Mouse (Mus musculus) erythroblast, embryonic 14.5 days (primary cell): ENCODE measurements around the gene Inpp5a.

Source experiments
- GATA1 ChIP-seq: IDR thresholded peaks from 2 replicates; pipeline ENCODE4 v1.6.1; 2012; ENCODE audit warnings: low read length, inconsistent platforms, mixed read lengths
- TAL1 ChIP-seq: IDR thresholded peaks from 3 replicates; pipeline ENCODE4 v1.6.1; 2012; ENCODE audit warnings: low read length, inconsistent platforms, mixed read lengths

- TF ChIP-seq TAL1 (no peak), GATA1 (no peak)
Observed at GRCm38 (mm10) chr7:139508938-139509337, 120.0 kb downstream of the Inpp5a start.
